8 mouse cellular contexts compared by ENCODE assay signal in the genomic region with DNA sequence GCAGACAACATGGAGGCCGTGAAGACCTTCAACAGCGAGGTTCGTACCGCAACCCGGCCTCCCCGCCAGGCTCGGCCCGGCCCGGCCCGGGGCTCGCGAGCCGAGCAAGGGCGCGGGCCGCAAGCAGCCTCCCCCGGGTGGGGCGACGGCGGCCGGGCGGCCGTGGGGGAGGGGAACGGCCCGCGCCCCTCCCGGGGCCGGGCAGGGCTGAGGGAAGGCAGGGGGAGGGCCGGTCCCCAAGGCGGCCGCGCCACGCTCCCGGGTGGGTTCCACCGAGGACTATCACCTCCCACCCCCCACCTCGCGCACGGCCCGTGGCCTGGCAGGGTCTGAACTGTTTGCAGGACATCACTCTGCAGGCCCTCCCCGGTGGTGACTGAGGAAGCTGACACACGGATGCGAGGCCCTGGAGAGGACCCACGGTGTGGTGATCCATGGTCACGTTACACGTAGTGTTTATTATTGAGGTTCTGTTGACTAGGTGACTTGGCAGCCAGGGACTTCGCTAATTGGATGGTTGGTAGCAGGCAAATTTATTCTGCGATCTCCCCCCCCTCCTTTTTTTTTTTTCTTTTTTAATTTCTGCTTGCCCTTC. TPM values are rescaled to one million over a fixed set of nuclear protein-coding genes. Genes with fewer than 3 reads are reported as not detected.
DNase-seq lines count a peak whose midpoint lies in the region; ATAC-seq and TF ChIP-seq lines count a peak whose summit lies in the region.

No protein-coding gene starts in this region.

- H3K27me3 ChIP-seq in intestine, postnatal 0 days (replicated peaks; ENCODE audit: control insufficient read depth, insufficient read depth, low read length), result no peaks in the 10 kb centered on the region
- H3K27me3 ChIP-seq in limb, embryonic 14.5 days (ENCODE audit: control insufficient read depth, insufficient read depth, low read length), result no peaks in the 10 kb centered on the region
- no peaks in the 10 kb centered on the region for H3K27me3 ChIP-seq in midbrain, embryonic 16.5 days (ENCODE audit: control insufficient read depth, insufficient read depth, low read depth, low read length)

- DNase-seq in layer of hippocampus, adult 11-12 months (ENCODE audit: low spot score), result peak; percentile 60
- no peak for DNase-seq in layer of hippocampus, adult 9-10 months (ENCODE audit: low spot score)
- DNase-seq in embryo, embryonic 10 days (ENCODE audit: low spot score), result peak; percentile 65
- peak; percentile 61 for DNase-seq in gastrocnemius, postnatal 10 days
- peak; percentile 27 for DNase-seq in limb, embryonic 14.5 days (ENCODE audit: low spot score)
- DNase-seq in spleen, postnatal 10 days (ENCODE audit: low spot score in 2 of 2), result peak; percentile 68 to 76

- peak overlapping the region; percentile 97 for H3K9ac ChIP-seq in intestine, postnatal 0 days (ENCODE audit: low read depth, low read length)
- H3K9ac ChIP-seq in limb, embryonic 14.5 days (ENCODE audit: low read depth, low read length, severe bottlenecking), result peak overlapping the region; percentile 98
- H3K9ac ChIP-seq in midbrain, embryonic 16.5 days (ENCODE audit: low read depth, low read length), result peak overlapping the region; percentile 96

- 0 out of 2 replicates have a peak, but pooled peaks cover 3% of the 10 kb centered on the region for H3K4me1 ChIP-seq in intestine, postnatal 0 days (replicated peaks; ENCODE audit: control insufficient read depth, insufficient read depth, low read length)
- H3K4me1 ChIP-seq in limb, embryonic 14.5 days (ENCODE audit: control insufficient read depth, insufficient read depth, low read length), result peaks cover 10% of the 10 kb centered on the region
- peaks cover 33% of the 10 kb centered on the region for H3K4me1 ChIP-seq in midbrain, embryonic 16.5 days (ENCODE audit: control insufficient read depth, insufficient read depth, low read length)

- H3K27ac ChIP-seq in intestine, postnatal 0 days (ENCODE audit: low read depth, low read length), result peak overlapping the region; percentile 96
- peak overlapping the region; percentile 99 for H3K27ac ChIP-seq in limb, embryonic 14.5 days (replicated peaks; ENCODE audit: low read depth, low read length)
- H3K27ac ChIP-seq in midbrain, embryonic 16.5 days (ENCODE audit: low read length), result peak overlapping the region; percentile 99

- ATAC-seq in intestine, postnatal 0 days, result peak; percentile 56
- peak; percentile 43 for ATAC-seq in limb, embryonic 14.5 days (ENCODE audit: low FRiP score, low read depth)
- ATAC-seq in midbrain, embryonic 16.5 days, result peak; percentile 46; the same call in 1 of the 2 replicates

- no peak for TF ChIP-seq CTCF in intestine, postnatal 0 days (IDR thresholded peaks at IDR 0.05; ENCODE audit: low read depth)

- no peak for TF ChIP-seq POLR2A in limb, embryonic 14.5 days (IDR thresholded peaks at IDR 0.05; ENCODE audit: borderline replicate concordance, extremely low read depth, insufficient read depth, insufficient read length)

- no peaks in the 10 kb centered on the region for H3K9me3 ChIP-seq in intestine, postnatal 0 days (ENCODE audit: control insufficient read depth)
- no peaks in the 10 kb centered on the region for H3K9me3 ChIP-seq in limb, embryonic 14.5 days (ENCODE audit: control insufficient read depth, low read length)
- H3K9me3 ChIP-seq in midbrain, embryonic 16.5 days (replicated peaks; ENCODE audit: control insufficient read depth, low read length, poor library complexity, severe bottlenecking), result no peaks in the 10 kb centered on the region

- no peaks in the 10 kb centered on the region for H3K36me3 ChIP-seq in intestine, postnatal 0 days (ENCODE audit: control insufficient read depth, insufficient read depth)
- no peaks in the 10 kb centered on the region; the same call in 1 of the 2 replicates for H3K36me3 ChIP-seq in limb, embryonic 14.5 days (ENCODE audit: control insufficient read depth, insufficient read depth, low read length)
- no peaks in the 10 kb centered on the region for H3K36me3 ChIP-seq in midbrain, embryonic 16.5 days (ENCODE audit: control insufficient read depth, insufficient read depth, low read length)

- H3K4me2 ChIP-seq in intestine, postnatal 0 days (replicated peaks; ENCODE audit: low read depth), result peak overlapping the region; percentile 84
- H3K4me2 ChIP-seq in limb, embryonic 14.5 days (replicated peaks; ENCODE audit: low read depth, low read length, severe bottlenecking), result peak overlapping the region; percentile 67
- peak overlapping the region; percentile 80 for H3K4me2 ChIP-seq in midbrain, embryonic 16.5 days (ENCODE audit: low read length)

- under 1% methylated on average over 38 of the region's 47 CpGs for WGBS in intestine, postnatal 0 days
- under 1% methylated on average over 27 of the region's 47 CpGs for WGBS in limb, embryonic 14.5 days
- under 1% methylated on average over 39 of the region's 47 CpGs for WGBS in midbrain, embryonic 16.5 days

- H3K4me3 ChIP-seq in intestine, postnatal 0 days (ENCODE audit: low read depth, low read length), result peak overlapping the region; percentile 90
- H3K4me3 ChIP-seq in limb, embryonic 14.5 days (replicated peaks; ENCODE audit: low read length), result peak overlapping the region; percentile 94
- peak overlapping the region; percentile 97 for H3K4me3 ChIP-seq in midbrain, embryonic 16.5 days (ENCODE audit: low read depth, low read length)

RNA-seq across cellular contexts. Expression of a gene that starts 0.7 kb away (rescaled TPM):
- 10 to 100 TPM; 26.9 to 38.5 TPM for total RNA-seq in gastrocnemius, postnatal 10 days (2021)
- 8.3 and 9.4 TPM in 2 replicates for polyA plus RNA-seq in intestine, postnatal 0 days (2015; fragmentation: Nextera tagmentation; extraction: Ambion mirVana)
- 40.5 and 42.3 TPM in 2 replicates for polyA plus RNA-seq in limb, embryonic 14.5 days (2012; rRNA removed)
- 23.6 and 24.6 TPM in 2 replicates for polyA plus RNA-seq in limb, embryonic 14.5 days (2014; fragmentation: Nextera tagmentation; extraction: Ambion mirVana)
- polyA plus RNA-seq in midbrain, embryonic 16.5 days (2015; fragmentation: Nextera tagmentation; extraction: Ambion mirVana), result 14.5 and 16.7 TPM in 2 replicates
